Mouse (Mus musculus) limb, embryonic 15.5 days (tissue): Measurements from ENCODE around the gene Chid1. TPM values are rescaled to one million over a fixed set of nuclear protein-coding genes. Genes with fewer than 3 reads are reported as not detected.

Experiments
- ATAC-seq: fragments of 200-750 bp; cut with Nextera tagmentation; 2 replicates; pipeline ENCODE4 v1.8.0; 2017; ENCODE audit warnings: low read depth, moderate TSS enrichment; ENCODE audit not compliant: insufficient number of reproducible peaks, low FRiP score, low TSS enrichment
- H3K27ac ChIP-seq: fragments of 300-500 bp; sonication (generic); 2 replicates; pipeline ENCODE4 v1.5.1; 2015; ENCODE audit warnings: moderate library complexity, mild to moderate bottlenecking, inconsistent platforms
- H3K27me3 ChIP-seq: fragments of 300-500 bp; sonication (generic); 2 replicates; pipeline ENCODE4 v1.6.1; 2015; ENCODE audit warnings: inconsistent platforms
- H3K36me3 ChIP-seq: fragments of 300-500 bp; sonication (generic); 2 replicates; pipeline ENCODE4 v1.6.1; 2015; ENCODE audit warnings: inconsistent platforms
- H3K4me1 ChIP-seq: fragments of 300-500 bp; sonication (generic); 2 replicates; pipeline ENCODE4 v1.6.1; 2015; ENCODE audit warnings: inconsistent platforms
- H3K4me2 ChIP-seq: fragments of 300-500 bp; sonication (generic); 2 replicates; pipeline ENCODE4 v1.6.1; 2015; ENCODE audit warnings: mild to moderate bottlenecking, inconsistent platforms
- H3K4me3 ChIP-seq: fragments of 300-500 bp; sonication (generic); 2 replicates; pipeline ENCODE4 v1.5.1; 2015; ENCODE audit warnings: mild to moderate bottlenecking, inconsistent platforms
- H3K9ac ChIP-seq: fragments of 300-500 bp; sonication (generic); 2 replicates; pipeline ENCODE4 v1.6.1; 2015; ENCODE audit warnings: inconsistent platforms
- H3K9me3 ChIP-seq: fragments of 300-500 bp; sonication (generic); 2 replicates; pipeline ENCODE4 v1.6.1; 2016; ENCODE audit warnings: inconsistent platforms
- WGBS: fragments of 180-500 bp; shearing (Covaris S2); methylation state at CpG from one replicate; pipeline ENCODE4 v1.1.7; 2015; 5-methylcytosine and 5-hydroxymethylcytosine counted together
- polyA plus RNA-seq: library from polyadenylated mRNA; unstranded; fragments of >200 nt; fragmentation: Nextera tagmentation; extraction: Ambion mirVana; gene quantifications from 2 replicates; pipeline ENCODE4 v1.2.1, GENCODE M21; 2015

Gene Chid1
- polyA plus RNA-seq, 1 experiment from 2014 or later: 44.0 TPM

DNA sequence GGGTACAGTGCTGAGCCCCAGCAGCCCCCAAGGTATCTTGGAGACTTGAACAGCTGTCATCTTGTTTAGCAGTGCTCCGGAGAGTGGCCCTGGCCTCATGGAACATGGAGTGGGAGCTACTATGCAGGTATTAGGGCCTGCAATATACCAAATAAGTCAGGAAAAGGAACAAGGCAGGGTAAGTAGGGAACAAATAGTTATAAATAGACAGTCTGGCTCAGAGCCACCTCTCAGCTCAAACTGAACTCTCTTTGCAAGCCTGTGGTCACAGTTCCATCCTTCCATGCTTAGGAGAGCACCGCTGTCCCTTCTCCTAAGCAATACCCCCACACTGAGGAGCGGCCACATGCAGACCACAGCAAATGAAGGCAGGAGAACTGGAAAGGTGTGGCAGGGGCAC, 42.1 kb downstream of the Chid1 start:
- Histone ChIP-seq H3K4me1 (no peaks in the 10 kb centered on the region), H3K4me2 (no peak overlapping the region), H3K27ac (no peak overlapping the region), H3K4me3 (no peak overlapping the region), H3K9me3 (no peaks in the 10 kb centered on the region), H3K9ac (no peak overlapping the region), H3K36me3 (peaks cover 46% of the 10 kb centered on the region), H3K27me3 (no peaks in the 10 kb centered on the region)
- whole genome bisulfite sequencing: 91% methylated on average over 3 of the region's 3 CpGs
- no peak for ATAC-seq

DNA sequence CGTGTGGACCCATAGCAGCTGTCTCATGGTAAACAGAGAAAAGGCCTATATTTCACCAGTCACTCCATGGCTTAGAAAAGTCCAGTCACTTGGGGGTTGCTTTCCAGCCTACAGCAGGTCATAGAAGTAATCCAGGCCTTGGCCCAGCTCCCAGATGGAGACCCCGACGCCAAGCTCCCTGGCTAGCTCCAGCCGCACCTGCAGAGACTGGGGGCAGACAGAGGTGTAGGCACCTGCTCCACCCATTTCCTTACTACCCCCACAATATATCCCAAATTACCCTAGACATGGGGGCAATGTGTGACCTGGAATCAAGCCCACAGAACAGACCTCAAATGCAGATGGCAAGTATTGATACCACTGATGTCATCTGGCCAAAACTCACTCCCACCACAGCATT, 43.7 kb downstream of the Chid1 start:
- Histone ChIP-seq H3K36me3 (peaks cover 46% of the 10 kb centered on the region), H3K27me3 (no peaks in the 10 kb centered on the region), H3K9me3 (no peaks in the 10 kb centered on the region), H3K9ac (no peak overlapping the region), H3K4me1 (no peaks in the 10 kb centered on the region), H3K4me3 (no peak overlapping the region), H3K4me2 (no peak overlapping the region), H3K27ac (no peak overlapping the region)
- 81% methylated on average over 4 of the region's 4 CpGs for WGBS
- ATAC-seq: no peak

DNA sequence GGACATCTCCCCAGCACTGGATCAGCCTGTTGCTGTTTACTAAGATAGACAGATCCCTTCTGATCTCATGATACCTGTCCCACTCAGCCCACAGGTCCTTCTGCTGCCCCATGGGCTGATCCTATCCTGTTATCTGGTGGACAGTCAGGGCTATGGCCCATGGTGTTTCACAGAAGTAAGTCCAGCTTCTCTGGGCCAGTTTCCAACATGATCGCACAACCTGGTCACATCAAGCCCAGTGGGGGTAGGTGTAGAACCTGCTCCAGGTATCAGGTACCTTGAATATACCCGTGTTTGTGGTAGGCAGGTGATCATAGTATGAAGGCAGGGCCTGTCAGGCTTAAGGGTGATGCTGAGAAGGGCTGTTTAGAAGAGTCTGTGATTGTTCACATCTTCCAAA, 44.3 kb downstream of the Chid1 start:
- no peaks in the 10 kb centered on the region for H3K27me3 ChIP-seq
- no peak overlapping the region for H3K9ac ChIP-seq
- no peaks in the 10 kb centered on the region for H3K9me3 ChIP-seq
- peaks cover 47% of the 10 kb centered on the region for H3K36me3 ChIP-seq
- 83% methylated on average over 2 of the region's 2 CpGs for WGBS
- H3K4me2 ChIP-seq: no peak overlapping the region
- no peak overlapping the region for H3K27ac ChIP-seq
- no peak for ATAC-seq
- no peak overlapping the region for H3K4me3 ChIP-seq
- H3K4me1 ChIP-seq: no peaks in the 10 kb centered on the region

DNA sequence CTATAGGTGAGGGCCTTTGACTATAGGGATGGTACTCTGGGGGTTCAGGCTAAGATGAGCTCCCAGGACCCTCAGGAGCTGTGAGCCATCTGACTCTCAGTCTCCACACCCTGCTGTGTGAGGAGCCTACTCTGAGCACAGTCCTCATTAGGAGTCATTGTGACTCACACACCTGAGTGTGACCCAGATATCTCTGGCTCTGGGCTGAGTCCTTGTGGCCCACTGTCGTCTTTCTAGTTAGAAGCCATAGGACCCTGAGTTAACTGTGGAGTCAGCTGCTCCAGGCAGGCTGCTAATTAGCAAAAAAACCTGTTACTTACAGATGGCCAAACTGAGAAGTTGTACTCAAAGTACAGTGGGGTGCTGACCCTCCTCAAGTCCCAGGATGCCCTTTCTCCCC, 45.9 kb downstream of the Chid1 start:
- H3K9ac ChIP-seq: no peak overlapping the region
- 71% methylated on average over 1 of the region's 1 CpGs for WGBS
- H3K4me2 ChIP-seq: no peak overlapping the region
- H3K9me3 ChIP-seq: no peaks in the 10 kb centered on the region
- no peak overlapping the region for H3K4me3 ChIP-seq
- H3K27me3 ChIP-seq: no peaks in the 10 kb centered on the region
- H3K27ac ChIP-seq: no peak overlapping the region
- ATAC-seq: no peak
- peaks cover 41% of the 10 kb centered on the region for H3K36me3 ChIP-seq
- H3K4me1 ChIP-seq: no peaks in the 10 kb centered on the region

DNA sequence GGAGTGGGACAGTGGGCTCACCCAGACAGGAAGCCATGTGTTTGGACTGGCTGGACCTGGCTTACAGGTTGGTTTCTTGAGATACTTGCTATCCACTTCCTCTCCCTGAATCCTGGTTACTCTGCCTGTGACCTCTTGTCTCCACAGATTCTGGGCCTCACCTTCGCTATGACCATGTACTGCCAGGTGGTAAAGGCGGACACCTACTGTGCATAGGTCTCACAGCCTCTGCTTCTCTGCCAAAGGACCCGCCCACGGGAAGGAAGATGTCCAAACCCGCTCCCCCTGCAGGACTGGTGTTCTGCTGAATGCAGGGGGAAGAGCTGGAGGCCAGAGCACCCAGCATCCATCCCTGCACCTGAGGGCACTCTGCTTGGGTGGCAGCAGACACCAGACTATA, 46.9 kb downstream of the Chid1 start:
- no peaks in the 10 kb centered on the region for H3K4me1 ChIP-seq
- H3K9me3 ChIP-seq: no peaks in the 10 kb centered on the region
- H3K27ac ChIP-seq: no peak overlapping the region
- no peak overlapping the region for H3K4me3 ChIP-seq
- H3K36me3 ChIP-seq: peaks cover 41% of the 10 kb centered on the region
- no peak for ATAC-seq
- no peak overlapping the region for H3K9ac ChIP-seq
- H3K4me2 ChIP-seq: no peak overlapping the region
- no peaks in the 10 kb centered on the region for H3K27me3 ChIP-seq
- WGBS: 87% methylated on average over 5 of the region's 5 CpGs

DNA sequence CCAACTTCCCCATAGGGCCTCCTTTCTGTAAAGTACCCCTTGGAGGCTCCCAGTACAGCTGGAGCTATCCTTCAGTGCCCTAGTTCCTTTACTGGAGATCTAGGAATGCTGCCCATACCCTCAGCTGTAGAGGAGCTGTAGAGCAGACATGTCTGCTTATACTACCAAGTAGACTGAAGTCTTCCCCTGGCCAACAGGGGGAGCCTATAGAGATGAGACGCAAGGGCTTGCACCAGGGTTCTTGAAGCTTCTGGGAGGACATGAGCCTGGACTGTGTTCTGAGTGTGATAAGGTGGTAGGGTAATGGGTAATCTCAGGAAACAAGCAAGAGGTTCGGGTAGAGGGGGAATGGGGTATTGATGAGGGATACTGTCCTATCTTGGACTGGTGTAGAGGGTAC, 48.5 kb downstream of the Chid1 start:
- Histone ChIP-seq H3K36me3 (peaks cover 45% of the 10 kb centered on the region), H3K4me3 (no peak overlapping the region), H3K4me1 (no peaks in the 10 kb centered on the region), H3K9ac (no peak overlapping the region), H3K27ac (no peak overlapping the region), H3K27me3 (no peaks in the 10 kb centered on the region), H3K4me2 (no peak overlapping the region), H3K9me3 (no peaks in the 10 kb centered on the region)
- WGBS: 83% methylated on average over 2 of the region's 2 CpGs
- ATAC-seq: no peak

DNA sequence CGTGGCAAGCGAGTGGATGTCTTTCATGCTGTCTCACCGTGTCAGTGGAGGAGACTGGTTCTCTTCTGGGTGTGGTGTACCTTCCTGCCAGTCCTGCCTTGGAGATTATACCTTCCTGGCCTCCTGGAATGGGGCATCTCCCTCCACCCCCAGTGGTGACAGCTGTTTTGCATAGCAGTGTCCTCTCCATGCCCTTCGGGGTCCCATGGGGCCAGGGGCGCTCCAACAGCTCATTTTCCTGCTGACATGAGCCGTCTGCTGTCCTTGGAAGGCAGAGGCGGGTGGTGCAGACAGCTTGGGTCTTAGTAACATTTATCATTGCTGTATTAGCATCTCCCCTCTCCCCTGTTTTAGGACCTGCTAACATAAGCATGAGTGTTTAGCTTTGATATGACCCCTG, 52.5 kb downstream of the Chid1 start:
- 83% methylated on average over 7 of the region's 7 CpGs for WGBS

DNA sequence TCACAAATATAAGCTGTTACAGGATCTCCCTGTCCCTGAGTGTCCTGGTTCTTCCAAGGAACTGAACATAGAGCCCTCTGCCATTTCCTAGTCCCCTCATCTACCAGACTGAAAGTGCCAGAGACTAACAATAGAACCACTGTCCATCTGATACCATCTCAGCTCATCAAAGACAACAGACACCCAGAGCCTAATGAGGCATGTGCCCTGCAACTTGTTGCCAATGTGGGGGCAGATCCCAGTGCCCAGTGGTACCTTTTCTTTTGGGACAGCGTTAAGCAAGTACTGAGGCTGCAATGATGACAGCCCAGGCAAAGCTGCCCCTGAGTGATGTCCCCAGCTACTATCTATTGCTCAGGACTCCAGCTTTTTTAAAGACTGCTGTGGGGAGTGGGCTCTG, 53.4 kb downstream of the Chid1 start:
- no peak for ATAC-seq
- no peak overlapping the region for H3K4me2 ChIP-seq
- H3K36me3 ChIP-seq: peaks cover 12% of the 10 kb centered on the region
- H3K4me1 ChIP-seq: peaks cover 19% of the 10 kb centered on the region
- no peaks in the 10 kb centered on the region for H3K9me3 ChIP-seq
- no peak overlapping the region for H3K9ac ChIP-seq
- H3K27ac ChIP-seq: no peak overlapping the region
- H3K4me3 ChIP-seq: no peak overlapping the region
- peaks cover 21% of the 10 kb centered on the region for H3K27me3 ChIP-seq
- WGBS: 87% methylated on average over 1 of the region's 1 CpGs

More for the DNA sequence above, 52.5 kb downstream of the Chid1 start:
- H3K9me3 ChIP-seq: no peaks in the 10 kb centered on the region
- ATAC-seq: no peak
- H3K4me1 ChIP-seq: peaks cover 10% of the 10 kb centered on the region
- no peak overlapping the region for H3K4me2 ChIP-seq
- peaks cover 14% of the 10 kb centered on the region for H3K27me3 ChIP-seq
- H3K27ac ChIP-seq: no peak overlapping the region
- H3K4me3 ChIP-seq: no peak overlapping the region
- no peak overlapping the region for H3K9ac ChIP-seq
- H3K36me3 ChIP-seq: peaks cover 20% of the 10 kb centered on the region

DNA sequence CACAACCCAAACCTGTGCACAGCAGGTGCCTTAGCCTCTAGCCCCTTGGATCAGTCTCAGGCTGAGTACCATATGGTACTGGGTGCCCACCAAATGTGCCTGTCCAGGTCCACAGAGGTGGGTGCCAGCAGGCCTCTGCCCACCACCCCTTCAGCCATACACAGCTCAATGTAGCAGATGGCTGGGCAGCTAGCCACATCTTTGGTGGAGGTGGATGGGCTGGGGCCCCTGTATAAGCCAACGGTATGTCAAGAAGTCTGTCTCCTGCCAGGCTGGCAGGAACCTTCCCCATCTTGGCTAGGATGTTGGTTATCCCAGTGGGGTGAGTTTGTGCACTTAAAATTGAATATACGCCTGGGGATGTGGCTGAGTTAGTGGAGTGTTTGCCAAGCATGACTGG, 54.1 kb downstream of the Chid1 start:
- peaks cover 21% of the 10 kb centered on the region for H3K27me3 ChIP-seq
- H3K9ac ChIP-seq: no peak overlapping the region
- H3K4me1 ChIP-seq: peaks cover 25% of the 10 kb centered on the region
- no peak for ATAC-seq
- H3K36me3 ChIP-seq: peaks cover 8% of the 10 kb centered on the region
- 80% methylated on average over 2 of the region's 2 CpGs for WGBS
- H3K27ac ChIP-seq: no peak overlapping the region
- no peak overlapping the region for H3K4me2 ChIP-seq
- no peaks in the 10 kb centered on the region for H3K9me3 ChIP-seq
- H3K4me3 ChIP-seq: no peak overlapping the region

DNA sequence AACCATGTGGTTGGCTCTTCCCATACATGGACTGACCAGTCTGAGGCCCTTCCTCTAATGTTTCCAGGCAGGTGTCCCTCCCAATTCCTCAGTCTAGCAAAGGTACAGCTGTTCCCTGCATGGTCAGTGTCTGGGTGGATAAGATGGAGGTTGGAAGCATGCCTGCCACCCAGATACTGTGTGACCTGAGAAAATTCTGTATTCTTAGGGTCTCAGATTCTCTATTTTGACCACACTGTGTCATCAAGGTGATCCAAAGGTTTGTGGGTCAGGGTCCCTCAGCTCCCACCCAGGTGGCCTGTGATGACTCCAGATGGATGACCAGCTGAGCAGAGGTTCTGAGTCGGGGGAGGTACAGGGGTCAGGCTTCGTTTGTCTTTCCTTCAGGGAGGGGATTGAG, 54.5 kb downstream of the Chid1 start:
- Histone ChIP-seq H3K36me3 (peaks cover 8% of the 10 kb centered on the region), H3K9ac (no peak overlapping the region), H3K4me3 (no peak overlapping the region), H3K4me2 (no peak overlapping the region), H3K4me1 (peaks cover 28% of the 10 kb centered on the region), H3K9me3 (no peaks in the 10 kb centered on the region), H3K27ac (no peak overlapping the region), H3K27me3 (peaks cover 21% of the 10 kb centered on the region)
- 69% methylated on average over 2 of the region's 2 CpGs for WGBS
- ATAC-seq: no peak

DNA sequence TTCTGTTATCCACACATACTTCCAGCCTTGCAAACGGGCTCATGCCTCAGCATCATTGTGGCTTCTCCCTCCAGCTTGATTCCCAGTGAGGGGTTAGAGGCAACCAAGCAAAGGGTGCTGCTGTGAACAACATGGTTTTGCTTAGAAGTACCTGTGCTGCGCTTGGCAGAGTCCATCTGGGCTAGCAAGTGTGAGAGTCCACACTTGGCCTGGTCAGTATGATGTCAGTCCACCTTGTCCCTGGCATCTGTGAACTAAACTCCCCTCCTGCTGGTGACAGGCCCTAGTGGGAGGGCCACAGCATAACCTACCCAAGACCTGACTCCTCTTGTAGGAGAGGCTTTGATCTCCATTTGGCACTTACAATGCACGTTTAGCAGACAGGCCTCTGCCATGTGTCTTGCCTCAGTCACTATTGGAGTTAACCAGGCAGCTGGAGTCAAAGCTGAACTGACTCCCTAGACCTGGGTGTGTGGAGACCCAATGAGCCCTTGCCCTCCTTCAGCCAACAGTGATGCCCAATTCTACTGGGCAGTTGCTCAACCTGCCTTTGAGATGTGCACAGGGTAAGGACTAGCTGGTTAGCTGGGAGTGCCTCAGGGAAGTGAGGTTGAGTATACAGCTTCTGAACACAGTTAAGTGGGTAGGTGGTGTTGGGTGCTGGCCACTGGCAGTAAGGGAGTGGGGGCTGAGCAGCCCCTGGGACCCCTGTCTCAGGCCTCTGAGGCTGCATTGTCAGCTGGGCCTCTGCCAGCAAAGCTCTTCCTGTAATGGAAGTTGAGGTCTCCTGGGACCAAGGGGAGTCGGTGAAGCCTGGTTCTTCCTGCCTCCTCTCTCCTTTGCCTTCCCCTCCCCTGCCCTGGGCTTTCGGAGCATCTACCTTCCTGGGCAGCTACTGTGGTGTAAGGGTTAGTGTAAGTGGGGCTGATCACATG, 55.2 kb downstream of the Chid1 start:
- H3K4me3 ChIP-seq: no peak overlapping the region
- H3K27me3 ChIP-seq: peaks cover 21% of the 10 kb centered on the region
- peaks cover 28% of the 10 kb centered on the region for H3K4me1 ChIP-seq
- H3K9ac ChIP-seq: no peak overlapping the region
- H3K9me3 ChIP-seq: no peaks in the 10 kb centered on the region
- peaks cover 6% of the 10 kb centered on the region for H3K36me3 ChIP-seq
- no peak overlapping the region for H3K4me2 ChIP-seq
- no peak overlapping the region for H3K27ac ChIP-seq
- no peak for ATAC-seq
- 68% methylated on average over 5 of the region's 5 CpGs for WGBS

DNA sequence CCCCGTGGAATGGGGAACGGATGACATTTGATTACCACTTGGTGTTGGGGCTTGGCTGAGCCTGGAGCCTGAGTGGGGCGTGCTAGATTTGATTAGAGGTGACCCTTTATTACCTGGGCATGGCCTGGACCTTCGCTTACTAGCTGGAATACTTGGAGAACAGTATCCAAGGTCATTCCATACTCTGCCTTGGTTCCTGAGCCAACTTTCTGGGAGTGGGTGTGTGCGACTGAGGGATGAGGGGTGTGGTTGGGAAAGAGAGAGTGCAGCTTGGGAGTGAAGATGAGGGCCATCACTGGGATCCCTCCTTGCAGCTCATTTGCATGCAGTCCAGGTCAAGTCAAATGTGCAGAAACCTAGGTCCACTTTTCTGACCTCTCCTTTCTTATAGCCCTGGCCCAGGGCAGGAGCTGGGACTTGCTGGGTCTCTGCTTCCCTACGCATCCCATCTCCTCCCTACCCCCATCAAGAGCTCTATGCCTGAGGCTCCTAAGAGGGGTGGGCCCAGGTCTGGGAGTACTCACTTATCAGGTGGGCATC, 56.5 kb downstream of the Chid1 start:
- Histone ChIP-seq H3K4me2 (no peak overlapping the region), H3K27ac (no peak overlapping the region), H3K27me3 (peaks cover 21% of the 10 kb centered on the region), H3K4me1 (peaks cover 32% of the 10 kb centered on the region), H3K9me3 (no peaks in the 10 kb centered on the region), H3K4me3 (no peak overlapping the region), H3K9ac (no peak overlapping the region), H3K36me3 (0 out of 2 replicates have a peak, but pooled peaks cover 5% of the 10 kb centered on the region)
- WGBS: 75% methylated on average over 6 of the region's 6 CpGs
- no peak for ATAC-seq
